Mouse (Mus musculus) neural tube, embryonic 11.5 days (tissue): ENCODE results near the gene Irgq. TPM values are rescaled to one million over a fixed set of nuclear protein-coding genes. Genes with fewer than 3 reads are reported as not detected.

ENCODE experiments used
- ATAC-seq: fragments of 200-750 bp; cut with Nextera tagmentation; 2 replicates; pipeline ENCODE4 v1.8.0; 2017; ENCODE audit warnings: moderate number of reproducible peaks, mild to moderate bottlenecking, moderate TSS enrichment, moderate library complexity; ENCODE audit not compliant: insufficient read depth, low FRiP score, low TSS enrichment
- DNase-seq: peaks from one replicate; pipeline ENCODE4 v3.0.0-alpha.2; 2015; ENCODE audit warnings: low spot score
- H3K27ac ChIP-seq: fragments of 300-500 bp; sonication (generic); 2 replicates; pipeline ENCODE4 v1.5.1; 2014; ENCODE audit warnings: low read depth, mild to moderate bottlenecking, low read length
- H3K27me3 ChIP-seq: fragments of 300-500 bp; sonication (generic); 2 replicates; pipeline ENCODE4 v1.6.1; 2014; ENCODE audit warnings: mild to moderate bottlenecking, low read length, mixed read lengths; ENCODE audit not compliant: control insufficient read depth, insufficient read depth
- H3K36me3 ChIP-seq: fragments of 300-500 bp; sonication (generic); 2 replicates; pipeline ENCODE4 v1.6.1; 2014; ENCODE audit warnings: mild to moderate bottlenecking, low read length, moderate library complexity, mixed read lengths; ENCODE audit not compliant: control insufficient read depth, insufficient read depth
- H3K4me1 ChIP-seq: fragments of 300-500 bp; sonication (generic); 2 replicates; pipeline ENCODE4 v1.6.1; 2014; ENCODE audit warnings: low read length, mixed read lengths; ENCODE audit not compliant: control insufficient read depth, insufficient read depth
- H3K4me2 ChIP-seq: fragments of 300-500 bp; sonication (generic); 2 replicates; pipeline ENCODE4 v1.6.1; 2014; ENCODE audit warnings: low read depth, mild to moderate bottlenecking, moderate library complexity
- H3K4me3 ChIP-seq: fragments of 300-500 bp; sonication (generic); 2 replicates; pipeline ENCODE4 v1.5.1; 2014; ENCODE audit warnings: low read depth, low read length
- H3K9ac ChIP-seq: fragments of 300-500 bp; sonication (generic); 2 replicates; pipeline ENCODE4 v1.6.1; 2014; ENCODE audit warnings: mild to moderate bottlenecking, low read length
- H3K9me3 ChIP-seq: fragments of 300-500 bp; sonication (generic); 2 replicates; pipeline ENCODE4 v1.6.1; 2016; ENCODE audit warnings: low read length; ENCODE audit not compliant: control insufficient read depth
- WGBS: fragments of 180-500 bp; shearing (Covaris S2); extraction: QIAGEN DNeasy Blood & Tissue Kit; methylation state at CpG from one replicate; pipeline ENCODE4 v1.1.7; 2014; 5-methylcytosine and 5-hydroxymethylcytosine counted together
- polyA plus RNA-seq: library from polyadenylated mRNA; unstranded; fragments of >200 nt; fragmentation: Nextera tagmentation; extraction: Ambion mirVana; gene quantifications from 2 replicates; pipeline ENCODE4 v1.2.1, GENCODE M21; 2014

The Irgq gene
- polyA plus RNA-seq, 1 experiment from 2014 or later = 19.1 TPM

DNA sequence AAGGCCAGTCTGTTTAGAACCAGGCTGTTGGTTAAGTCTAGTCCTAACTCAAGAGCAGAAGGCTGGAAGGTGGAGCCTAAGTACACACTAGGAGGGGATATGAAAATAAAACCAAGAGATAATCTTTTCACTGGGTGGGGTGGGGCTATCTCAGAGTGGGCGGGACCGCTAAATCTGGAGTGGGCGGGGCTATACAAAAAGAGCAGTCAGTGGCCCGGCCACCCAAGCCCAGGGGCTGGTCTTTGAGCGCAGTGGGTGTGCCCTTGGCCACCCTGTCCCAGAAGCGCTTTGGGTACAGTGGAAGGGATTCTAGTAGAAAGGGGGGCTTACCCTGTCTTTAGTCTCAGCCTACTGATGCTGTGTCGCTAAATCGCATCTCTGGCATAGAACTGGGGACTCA is 56.3 kb downstream of the Irgq start:
- Histone ChIP-seq H3K9ac (no peak overlapping the region; the same call in 1 of the 2 replicates), H3K4me3 (peak overlapping the region; percentile 41), H3K27me3 (peaks cover 29% of the 10 kb centered on the region), H3K9me3 (no peaks in the 10 kb centered on the region), H3K27ac (no peak overlapping the region), H3K4me2 (peak overlapping the region; percentile 71), H3K4me1 (no peaks in the 10 kb centered on the region), H3K36me3 (no peaks in the 10 kb centered on the region; the same call in 1 of the 2 replicates)
- 12% methylated on average over 8 of the region's 8 CpGs for WGBS
- peak; percentile 48; the same call in 1 of the 2 replicates for ATAC-seq
- no peak for DNase-seq

DNA sequence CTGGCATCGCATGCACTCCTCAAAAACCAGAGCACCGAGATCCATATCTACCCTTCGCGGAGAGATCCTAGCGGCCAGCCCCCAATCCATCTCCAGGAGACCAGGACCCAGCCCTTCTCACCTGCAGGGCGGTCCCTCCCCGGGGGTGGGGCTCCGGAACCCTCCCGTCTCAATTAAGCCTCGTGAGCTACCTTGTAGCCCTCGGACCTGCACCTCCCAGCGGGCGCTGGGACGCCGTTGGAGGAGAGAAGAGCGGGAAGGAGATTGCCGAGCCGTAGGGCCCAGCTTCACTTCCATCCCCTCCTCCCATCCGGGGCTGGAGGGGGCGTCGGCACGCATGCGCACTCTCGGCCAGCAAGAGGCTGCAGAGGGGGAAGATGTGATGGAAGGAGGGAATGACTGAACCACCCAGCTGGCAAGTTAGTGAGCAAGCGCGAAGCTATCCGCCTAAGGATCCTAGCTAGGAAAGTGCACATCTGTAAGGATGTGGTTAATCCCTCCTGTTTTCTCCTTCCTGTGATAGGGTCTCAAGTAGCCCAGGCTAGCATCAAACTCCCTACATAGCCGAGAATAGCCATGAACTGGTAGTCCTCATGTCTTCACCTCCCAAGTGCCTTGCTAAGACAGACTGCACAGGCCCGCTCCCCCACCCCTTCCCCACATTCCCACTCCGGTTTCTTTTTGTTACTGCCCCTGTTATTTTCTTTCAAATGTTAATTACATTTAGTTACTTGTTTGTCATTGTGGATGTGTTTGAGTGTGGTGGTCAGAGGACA is 57.0 kb downstream of the Irgq start, which contains the start of the genes Ethe1 and Zfp575:
Gene Ethe1 (plus strand): TSS at position 214 of the 776 bp plus-strand sequence.
Gene Zfp575 (minus strand): TSS at position 312 of the 776 bp plus-strand sequence.
- H3K4me3 ChIP-seq = peak within 1 kb of the TSS; percentile 41
- no peaks in the 10 kb centered on the region; the same call in 1 of the 2 replicates for H3K36me3 ChIP-seq
- peak; percentile 83 for DNase-seq
- H3K9me3 ChIP-seq = no peaks in the 10 kb centered on the region
- H3K27me3 ChIP-seq = peaks cover 29% of the 10 kb centered on the region
- peak within 1 kb of the TSS; percentile 71 for H3K4me2 ChIP-seq
- 7% methylated on average over 30 of the region's 30 CpGs for WGBS
- H3K4me1 ChIP-seq = no peaks in the 10 kb centered on the region
- peak; percentile 45 for ATAC-seq
- H3K9ac ChIP-seq = peak within 1 kb of the TSS; percentile 70
- no peak within 1 kb of the TSS for H3K27ac ChIP-seq

Other genes with a start within 250 kb of the Irgq start
- 34.4 and 40.9 TPM in 2 replicates for gene Zfp61, start 229.5 kb upstream of the Irgq start, polyA plus RNA-seq
- 12.2 and 16.5 TPM in 2 replicates for gene Zfp94, start 214.0 kb upstream of the Irgq start, polyA plus RNA-seq
- not detected in 2 replicates for gene Tescl, start 196.8 kb upstream of the Irgq start, polyA plus RNA-seq
- not detected in 2 replicates for gene Lypd5, start 181.5 kb upstream of the Irgq start, polyA plus RNA-seq
- gene Kcnn4, start 160.4 kb upstream of the Irgq start, polyA plus RNA-seq = 2.4 and 3.8 TPM in 2 replicates
- gene Smg9, start 131.1 kb upstream of the Irgq start, polyA plus RNA-seq = 21.8 and 27.3 TPM in 2 replicates
- not detected in 2 replicates for gene Irgc1, start 78.4 kb upstream of the Irgq start, polyA plus RNA-seq
- 1.5 and 2.2 TPM in 2 replicates for gene Plaur, start 68.2 kb upstream of the Irgq start, polyA plus RNA-seq
- 6.9 and 8.1 TPM in 2 replicates for gene Cadm4, start 48.7 kb upstream of the Irgq start, polyA plus RNA-seq
- 69.2 and 79.1 TPM in 2 replicates for gene Zfp428, start 23.7 kb upstream of the Irgq start, polyA plus RNA-seq
- 0.50 and 0.70 TPM in 2 replicates for gene AC161166.1, start 18.2 kb upstream of the Irgq start, polyA plus RNA-seq
- gene Pinlyp, start 15.4 kb downstream of the Irgq start, polyA plus RNA-seq = not detected in 2 replicates
- gene Xrcc1, start 15.6 kb downstream of the Irgq start, polyA plus RNA-seq = 100 and 120 TPM in 2 replicates
- gene Ethe1, start 56.9 kb downstream of the Irgq start, polyA plus RNA-seq = 23.4 and 23.5 TPM in 2 replicates
- 1.7 and 2.1 TPM in 2 replicates for gene Zfp575, start 57.0 kb downstream of the Irgq start, polyA plus RNA-seq
- 0.11 TPM in 1 of 2 replicates, not detected in the other for gene Phldb3, start 80.1 kb downstream of the Irgq start, polyA plus RNA-seq
- 0.76 and 0.99 TPM in 2 replicates for gene Lypd3, start 105.9 kb downstream of the Irgq start, polyA plus RNA-seq
- not detected in 2 replicates for gene Tex101, start 146.0 kb downstream of the Irgq start, polyA plus RNA-seq
- gene BC049730, start 178.6 kb downstream of the Irgq start, polyA plus RNA-seq = not detected in 2 replicates
- not detected in 2 replicates for gene Gm4763, start 196.2 kb downstream of the Irgq start, polyA plus RNA-seq
- not detected in 2 replicates for gene Cd177, start 229.6 kb downstream of the Irgq start, polyA plus RNA-seq
- gene Ceacam10, start 246.5 kb downstream of the Irgq start, polyA plus RNA-seq = not detected in 2 replicates